Mouse (Mus musculus): Measurements from ENCODE around the gene Gm6904. TPM values are rescaled to one million over a fixed set of nuclear protein-coding genes. Genes with fewer than 3 reads are reported as not detected.
"Not testable (repeated sequence)": the region's sequence is repeated elsewhere in the genome, so short reads cannot be mapped to it uniquely, and the experiment has no call there.

Gm6904 gene
- not detected for total RNA-seq (2021)
- long read RNA-seq, experiment 1 = 0 reads
- long read RNA-seq, experiment 2 = 0 reads

DNA sequence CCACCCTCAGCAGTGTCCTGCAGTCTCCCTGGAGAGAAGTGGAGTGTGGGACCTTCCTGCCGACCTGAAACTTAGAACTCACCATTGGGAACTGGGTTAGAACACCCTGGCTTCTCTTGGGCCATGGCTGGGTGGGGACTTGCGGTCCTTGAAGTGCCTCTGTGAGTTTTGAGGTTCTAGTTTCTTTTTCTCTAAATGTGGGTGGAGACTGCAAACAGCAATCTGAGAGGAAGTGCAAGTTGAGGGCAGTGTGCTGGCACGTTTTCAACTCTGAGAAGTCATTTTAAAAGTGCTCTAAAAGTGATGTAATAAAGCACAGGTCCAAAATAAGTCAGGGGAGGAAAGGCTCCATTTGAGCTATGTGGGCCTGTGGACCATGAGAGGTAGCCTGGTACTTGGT lies at the start of gene Gm6904:
Gene Gm6904 (minus strand): TSS at position 161 of the 400 bp plus-strand sequence.
- intact Hi-C loops (cut with DNase I; ENCODE audit: low total_unique reads) = no loop called here
- no peak for DNase-seq

- intact Hi-C loops (cut with DNase I; ENCODE audit: low total_unique reads); DNase-seq: not testable (repeated sequence)
Observed at GRCm38 (mm10) chr14:59297391-59297790, 37.4 kb upstream of the Gm6904 start, which contains the start of gene Phf11a. Phf11a (minus strand) TSS chr14:59297522.

GRCm38 (mm10) chr14:59291769-59292168 lies 31.8 kb upstream of the Gm6904 start:
- DNase-seq; intact Hi-C loops (cut with DNase I; ENCODE audit: low total_unique reads): not testable (repeated sequence)

GRCm38 (mm10) chr14:59274961-59275360 lies 14.9 kb upstream of the Gm6904 start:
- intact Hi-C loops (cut with DNase I; ENCODE audit: low total_unique reads); DNase-seq: not testable (repeated sequence)

GRCm38 (mm10) chr14:59255861-59256260 lies 4.2 kb downstream of the Gm6904 start:
- DNase-seq; intact Hi-C loops (cut with DNase I; ENCODE audit: low total_unique reads): not testable (repeated sequence)

DNA sequence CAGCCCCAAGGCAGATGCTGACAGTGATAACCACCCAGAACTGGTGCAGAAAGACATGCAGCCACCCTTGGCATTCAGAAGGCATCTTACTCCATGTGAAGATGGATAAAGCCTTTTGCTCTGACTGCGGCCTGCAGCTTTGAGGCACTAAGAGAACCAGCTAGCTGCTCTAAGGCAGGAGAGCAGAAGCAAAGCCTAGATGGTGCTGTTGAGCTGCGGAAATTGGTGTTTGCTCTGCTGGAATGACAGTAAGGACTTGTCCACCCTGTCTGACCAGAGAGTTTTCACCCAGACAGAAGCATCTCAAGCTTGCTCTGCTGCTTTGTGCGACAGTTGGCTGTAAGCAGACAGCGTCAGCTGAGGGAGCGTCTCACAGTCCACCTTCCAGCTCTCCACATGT lies 9.7 kb downstream of the Gm6904 start:
- DNase-seq; intact Hi-C loops (cut with DNase I; ENCODE audit: low total_unique reads): not testable (repeated sequence)

DNA sequence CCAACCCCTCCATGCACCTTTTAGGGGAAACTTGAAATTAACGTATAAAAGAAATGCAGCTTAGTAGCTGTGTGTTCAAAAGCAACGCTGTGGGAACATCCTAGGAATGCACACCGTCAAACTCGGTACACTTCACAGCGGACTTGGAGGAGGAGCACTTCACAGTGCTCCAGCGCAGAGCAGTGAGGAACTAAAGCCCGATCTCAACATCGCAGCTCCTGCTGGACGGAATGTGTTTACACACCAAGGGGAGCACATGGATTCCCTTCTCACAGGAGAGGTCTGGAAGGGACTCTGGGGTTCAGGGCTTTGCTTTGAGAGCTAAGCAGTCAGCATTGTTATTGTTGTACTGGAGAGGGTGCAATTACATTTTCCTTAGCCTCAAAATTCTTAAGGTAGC lies 26.4 kb downstream of the Gm6904 start:
- no peak for DNase-seq
- intact Hi-C loops (cut with DNase I; ENCODE audit: low total_unique reads) = loop anchor here (10.0 kb wide), 1 partner anchor 91 kb away; no protein-coding TSS in a partner anchor

- intact Hi-C loops (cut with DNase I; ENCODE audit: low total_unique reads) = loop anchor here (10.0 kb wide), 1 partner anchor 93 kb away; no protein-coding TSS in a partner anchor
Observed at GRCm38 (mm10) chr14:59232003-59232402, 28.0 kb downstream of the Gm6904 start.

DNA sequence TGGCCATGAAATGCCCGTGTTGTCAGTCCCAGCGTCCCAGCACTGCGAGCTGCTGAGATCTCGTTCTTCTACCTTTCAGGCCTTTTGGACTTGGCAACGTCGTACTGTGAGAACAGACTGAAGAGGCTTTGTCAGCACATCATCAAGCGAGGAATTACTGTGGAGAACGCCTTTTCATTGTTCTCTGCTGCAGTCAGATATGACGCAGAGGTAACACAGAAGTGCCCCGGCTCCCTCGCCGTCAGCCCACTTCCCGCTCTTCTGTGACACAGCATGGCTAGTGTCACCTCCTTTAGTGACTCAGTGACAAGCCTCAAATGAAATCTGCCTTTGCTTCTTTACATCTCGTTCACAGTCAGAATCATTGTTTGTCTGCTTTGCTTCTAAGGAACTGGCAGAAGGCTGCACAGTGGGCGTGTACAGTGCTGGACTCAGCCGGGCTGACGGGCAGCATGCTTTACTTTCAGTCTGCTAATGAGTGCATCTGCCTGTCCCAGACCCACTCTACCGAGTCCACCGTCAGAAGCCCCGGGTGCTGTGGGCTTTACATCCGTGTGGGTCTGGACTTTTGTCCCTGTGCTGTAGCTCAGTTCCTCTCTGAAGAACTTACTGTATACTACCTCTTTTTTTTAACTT lies 29.6 kb downstream of the Gm6904 start:
- DNase-seq = no peak
- intact Hi-C loops (cut with DNase I; ENCODE audit: low total_unique reads) = loop anchor here (10.0 kb wide), 1 partner anchor 94 kb away; no protein-coding TSS in a partner anchor

More at GRCm38 (mm10) chr14:59232003-59232402, 28.0 kb downstream of the Gm6904 start:
- DNase-seq = peak; percentile 22

GRCm38 (mm10) chr14:59229822-59230221 lies 30.2 kb downstream of the Gm6904 start:
- DNase-seq = no peak
- intact Hi-C loops (cut with DNase I; ENCODE audit: low total_unique reads) = loop anchor here (10.0 kb wide), 1 partner anchor 95 kb away; no protein-coding TSS in a partner anchor

GRCm38 (mm10) chr14:59226240-59226639 lies 33.8 kb downstream of the Gm6904 start:
- no peak for DNase-seq
- intact Hi-C loops (cut with DNase I; ENCODE audit: low total_unique reads) = no loop called here

DNA sequence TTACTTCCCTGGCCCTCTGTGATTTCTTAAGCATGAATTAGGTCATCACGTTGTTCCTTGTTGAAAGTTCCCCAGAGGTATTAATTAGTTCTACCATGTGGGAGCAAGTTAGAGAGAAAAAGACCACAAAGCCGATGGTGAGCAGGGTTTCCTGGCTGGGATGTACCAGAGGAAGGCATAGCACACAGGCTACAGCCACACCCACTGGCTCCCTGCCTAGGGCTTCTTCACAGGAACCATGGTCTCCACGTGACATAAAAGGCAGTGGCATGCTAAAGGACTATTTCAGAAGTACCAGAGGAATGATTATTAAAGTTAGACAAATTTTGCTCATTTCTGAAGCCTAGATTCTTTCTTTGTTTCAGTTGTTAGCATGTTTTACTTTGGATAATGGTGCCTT lies 40.8 kb downstream of the Gm6904 start:
- intact Hi-C loops (cut with DNase I; ENCODE audit: low total_unique reads) = no loop called here
- no peak for DNase-seq

DNA sequence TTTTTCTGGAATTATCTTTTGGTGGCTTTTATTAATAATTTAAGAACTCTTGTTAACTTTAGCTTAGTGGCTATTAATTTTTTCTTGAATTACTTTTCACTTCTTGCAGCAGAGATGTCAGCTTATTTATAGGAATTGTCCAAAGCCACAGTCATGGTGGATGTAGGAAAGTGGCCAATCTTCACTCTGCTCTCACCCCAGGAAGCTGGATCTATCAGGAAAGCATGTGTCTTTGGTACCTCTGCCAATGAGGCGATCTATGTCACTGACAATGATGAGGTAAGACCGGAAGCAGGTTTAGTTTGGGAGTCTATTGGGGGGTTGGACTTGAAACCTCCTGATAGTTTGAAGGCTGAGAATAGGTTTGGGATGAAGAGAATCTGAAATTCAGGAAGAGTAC lies 50.2 kb downstream of the Gm6904 start:
- intact Hi-C loops (cut with DNase I; ENCODE audit: low total_unique reads) = no loop called here

DNA sequence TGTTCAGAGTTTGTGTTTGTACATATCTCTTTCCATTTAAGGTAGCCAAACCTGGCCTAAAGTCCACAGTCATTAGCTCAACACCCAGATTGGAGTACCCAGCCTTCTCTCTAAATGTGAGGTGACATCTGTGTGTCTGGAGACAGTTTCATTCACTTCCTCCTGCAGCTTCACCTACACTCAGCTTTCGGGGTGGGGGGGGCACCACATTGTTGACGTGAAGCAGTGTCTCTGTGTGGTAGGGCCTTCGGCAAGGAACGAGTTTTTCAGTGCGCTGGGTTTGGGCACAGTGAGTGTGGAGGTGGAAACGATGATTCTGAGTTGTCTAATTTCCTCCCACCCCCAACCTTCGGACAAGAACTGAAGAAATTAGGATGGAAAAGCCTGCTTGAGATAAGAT lies 51.0 kb downstream of the Gm6904 start:
- intact Hi-C loops (cut with DNase I; ENCODE audit: low total_unique reads) = no loop called here
- DNase-seq = no peak

More for the DNA sequence above, 50.2 kb downstream of the Gm6904 start:
- DNase-seq = no peak

DNA sequence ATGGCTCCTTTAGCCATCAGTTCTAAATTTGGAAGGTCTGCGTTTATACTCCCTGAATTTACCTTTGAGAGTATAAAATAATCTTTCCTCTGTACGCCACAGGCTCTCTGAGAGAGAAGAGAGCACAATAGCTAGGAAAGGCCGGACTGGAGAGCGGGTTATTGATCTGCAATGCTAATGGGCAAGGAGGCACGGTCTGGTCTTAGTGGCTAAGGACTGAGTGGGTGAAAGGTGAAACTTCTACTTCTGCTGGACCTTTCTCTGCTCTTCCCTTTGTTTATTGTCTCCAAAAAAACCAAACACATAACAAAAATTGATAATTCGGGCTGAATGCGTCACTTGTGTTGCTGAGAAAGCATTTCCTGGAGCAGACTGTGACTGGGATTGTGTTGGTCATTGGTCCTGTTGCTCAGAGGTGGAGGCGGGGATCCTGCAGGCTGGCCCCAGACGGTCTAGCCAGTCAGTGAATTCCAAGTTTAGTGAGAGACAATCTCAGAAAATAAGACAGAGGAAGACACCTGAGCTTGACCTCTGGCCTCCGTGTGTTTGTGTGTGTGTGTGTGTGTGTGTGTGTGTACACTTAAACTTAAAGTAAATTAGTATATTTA lies 53.9 kb downstream of the Gm6904 start:
- intact Hi-C loops (cut with DNase I; ENCODE audit: low total_unique reads) = no loop called here
- DNase-seq = no peak

DNA sequence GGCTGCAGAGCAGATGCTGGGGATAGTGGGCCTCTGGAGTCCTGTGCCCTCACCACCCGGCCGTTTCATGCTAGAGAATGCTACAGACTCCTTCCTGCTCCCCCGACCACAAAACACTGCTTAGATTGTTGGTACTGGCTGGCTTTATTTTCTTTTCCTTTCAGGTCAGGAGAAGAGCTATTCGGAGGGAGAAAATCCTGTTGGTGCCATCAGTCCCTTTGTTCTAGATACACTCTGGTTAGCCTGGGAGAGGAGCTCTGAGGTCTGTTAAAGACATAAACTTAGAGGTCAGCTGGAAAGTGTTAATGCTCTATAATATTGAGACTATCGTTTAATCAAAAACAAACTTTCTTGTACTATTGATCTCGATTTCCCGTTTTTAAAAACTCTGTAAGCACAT lies 54.6 kb downstream of the Gm6904 start:
- no peak for DNase-seq
- intact Hi-C loops (cut with DNase I; ENCODE audit: low total_unique reads) = no loop called here

GRCm38 (mm10) chr14:59201604-59202215 lies 58.3 kb downstream of the Gm6904 start:
- intact Hi-C loops (cut with DNase I; ENCODE audit: low total_unique reads) = no loop called here
- DNase-seq = no peak

GRCm38 (mm10) chr14:59200711-59201603 lies 59.1 kb downstream of the Gm6904 start, which contains the start of gene Rcbtb1:
Rcbtb1 (plus strand) TSS chr14:59201209.
- DNase-seq = peak; percentile 91
- intact Hi-C loops (cut with DNase I; ENCODE audit: low total_unique reads) = no loop called here

All from gastrocnemius, postnatal 14 days (tissue).